ENCODE assay signal across 9 mouse cellular contexts in genomic region chr9:99376591-99377418, GRCm38 (mm10). TPM values are rescaled to one million over a fixed set of nuclear protein-coding genes. Genes with fewer than 3 reads are reported as not detected.
DNase-seq lines count a peak whose midpoint lies in the region; ATAC-seq and TF ChIP-seq lines count a peak whose summit lies in the region.
"Had no signal": no experiment of that assay in that cellular context is flagged by ENCODE, and none has a peak within 500 bp of the region (broad histone marks: within the 10 kb centered on the region; RNA-seq: fewer than 3 reads in every experiment).

No protein-coding gene starts in this region.

- no peaks in the 10 kb centered on the region for H3K36me3 ChIP-seq in midbrain, embryonic 13.5 days
- no peaks in the 10 kb centered on the region for H3K36me3 ChIP-seq in stomach, postnatal 0 days (ENCODE audit: control insufficient read depth, insufficient read depth, low read length)

- no peak overlapping the region for H3K27ac ChIP-seq in midbrain, embryonic 13.5 days
- no peak overlapping the region for H3K27ac ChIP-seq in stomach, postnatal 0 days (replicated peaks)
- H3K27ac ChIP-seq: macrophage had no signal

- peak; percentile 89 for TF ChIP-seq CTCF in stomach, postnatal 0 days (IDR thresholded peaks at IDR 0.05; ENCODE audit: low read depth)

- H3K4me1 ChIP-seq in midbrain, embryonic 13.5 days (replicated peaks), result no peaks in the 10 kb centered on the region
- no peaks in the 10 kb centered on the region for H3K4me1 ChIP-seq in stomach, postnatal 0 days (replicated peaks; ENCODE audit: control insufficient read depth, insufficient read depth)

- peak overlapping the region; percentile 29 for H3K4me2 ChIP-seq in midbrain, embryonic 13.5 days (replicated peaks)
- H3K4me2 ChIP-seq in stomach, postnatal 0 days (replicated peaks; ENCODE audit: low read depth), result no peak overlapping the region

- 0 out of 2 replicates have a peak, but pooled peaks have one; percentile 40 for ATAC-seq in midbrain, embryonic 13.5 days
- no peak for ATAC-seq in stomach, postnatal 0 days (ENCODE audit: low FRiP score, low TSS enrichment)

- DNase-seq in layer of hippocampus, adult 18-20 months (ENCODE audit: low spot score in 2 of 2), result peak; percentile 57 to 82
- DNase-seq in layer of hippocampus, adult 9-11 months, result no peak
- peak; percentile 80 for DNase-seq in NIH3T3 (ENCODE audit: low read depth)
- peak; percentile 60 to 70 for DNase-seq in cerebellum, postnatal 36 days
- peak; percentile 32 to 44 for DNase-seq in gastrocnemius, postnatal 36 days
- DNase-seq in layer of hippocampus, adult 9-10 months (ENCODE audit: low spot score), result peak; percentile 58
- DNase-seq in stomach, postnatal 0 days (ENCODE audit: low spot score), result no peak

- no peaks in the 10 kb centered on the region for H3K27me3 ChIP-seq in midbrain, embryonic 13.5 days
- H3K27me3 ChIP-seq in stomach, postnatal 0 days (ENCODE audit: control insufficient read depth, insufficient read depth, low read length), result no peaks in the 10 kb centered on the region

- 8% methylated on average over 14 of the region's 14 CpGs for WGBS in midbrain, embryonic 13.5 days
- WGBS in stomach, postnatal 0 days, result 8% methylated on average over 14 of the region's 14 CpGs

- no peak for TF ChIP-seq EP300 in stomach, postnatal 0 days (optimal IDR thresholded peaks at IDR 0.05)

- H3K9me3 ChIP-seq in midbrain, embryonic 13.5 days, result no peaks in the 10 kb centered on the region
- H3K9me3 ChIP-seq in stomach, postnatal 0 days (ENCODE audit: control insufficient read depth, low read length), result no peaks in the 10 kb centered on the region

- H3K9ac ChIP-seq in midbrain, embryonic 13.5 days (replicated peaks), result no peak overlapping the region
- no peak overlapping the region for H3K9ac ChIP-seq in stomach, postnatal 0 days (ENCODE audit: low read length)

- no peak overlapping the region for H3K4me3 ChIP-seq in midbrain, embryonic 13.5 days (replicated peaks)
- H3K4me3 ChIP-seq in stomach, postnatal 0 days (ENCODE audit: low read depth, low read length), result no peak overlapping the region

- intact Hi-C loops in gastrocnemius, postnatal 36 days (cut with DNase I), result loop anchor here (2.0 to 10.0 kb wide), 3 partner anchors 132 to 310 kb away; partner anchors contain the start of genes Cep70 and Pik3cb

RNA-seq across cellular contexts. Expression of gene Esyt3, which starts 18.4 kb away (rescaled TPM):
- total RNA-seq in layer of hippocampus, adult 18-20 months (2021), result 1 to 10 TPM; 1.6 to 2.4 TPM
- not detected for total RNA-seq in gastrocnemius, postnatal 36 days (2021)
- polyA plus RNA-seq in midbrain, embryonic 13.5 days (2015; fragmentation: Nextera tagmentation; extraction: Ambion mirVana), result 0.30 and 0.46 TPM in 2 replicates
- 9.5 and 9.6 TPM in 2 replicates for polyA plus RNA-seq in stomach, postnatal 0 days (2015; fragmentation: Nextera tagmentation; extraction: Ambion mirVana)
- polyA plus RNA-seq: macrophage had no signal

Comparison
In these comparisons a context has a peak if more than half of its experiments do, and no peak if none do; other contexts are left out.
1. DNase-seq: peak in layer of hippocampus, adult 18-20 months (2 of 2), NIH3T3 (single experiment), cerebellum, postnatal 36 days (2 of 2), gastrocnemius, postnatal 36 days (2 of 2) and layer of hippocampus, adult 9-10 months (single experiment); none in layer of hippocampus, adult 9-11 months (single experiment) and stomach, postnatal 0 days (single experiment).